Mouse (Mus musculus) neural tube, embryonic 15.5 days (tissue): ENCODE measurements around the gene Lrrc3c. TPM values are rescaled to one million over a fixed set of nuclear protein-coding genes. Genes with fewer than 3 reads are reported as not detected.

Experiments used
- ATAC-seq: fragments of 200-750 bp; cut with Nextera tagmentation; 2 replicates; pipeline ENCODE4 v1.8.0; 2017; ENCODE audit warnings: mild to moderate bottlenecking, moderate TSS enrichment, moderate library complexity; ENCODE audit not compliant: low FRiP score
- H3K27ac ChIP-seq: fragments of 300-500 bp; sonication (generic); replicated peaks from 2 replicates; pipeline ENCODE4 v1.5.1; 2015; ENCODE audit warnings: mild to moderate bottlenecking, inconsistent platforms
- H3K27me3 ChIP-seq: fragments of 300-500 bp; sonication (generic); replicated peaks from 2 replicates; pipeline ENCODE4 v1.6.1; 2015; ENCODE audit warnings: inconsistent platforms
- H3K36me3 ChIP-seq: fragments of 300-500 bp; sonication (generic); 2 replicates; pipeline ENCODE4 v1.6.1; 2015; ENCODE audit warnings: inconsistent platforms
- H3K4me1 ChIP-seq: fragments of 300-500 bp; sonication (generic); 2 replicates; pipeline ENCODE4 v1.6.1; 2015; ENCODE audit warnings: inconsistent platforms
- H3K4me2 ChIP-seq: fragments of 300-500 bp; sonication (generic); 2 replicates; pipeline ENCODE4 v1.6.1; 2015; ENCODE audit warnings: inconsistent platforms, mild to moderate bottlenecking, moderate library complexity
- H3K4me3 ChIP-seq: fragments of 300-500 bp; sonication (generic); replicated peaks from 2 replicates; pipeline ENCODE4 v1.5.1; 2015; ENCODE audit warnings: mild to moderate bottlenecking, inconsistent platforms
- H3K9ac ChIP-seq: fragments of 300-500 bp; sonication (generic); replicated peaks from 2 replicates; pipeline ENCODE4 v1.6.1; 2015; ENCODE audit warnings: mild to moderate bottlenecking, inconsistent platforms
- H3K9me3 ChIP-seq: fragments of 300-500 bp; sonication (generic); replicated peaks from 2 replicates; pipeline ENCODE4 v1.6.1; 2016; ENCODE audit warnings: inconsistent platforms
- WGBS: fragments of 180-500 bp; shearing (Covaris S2); methylation state at CpG from one replicate; pipeline ENCODE4 v1.1.7; 2015; ENCODE audit warnings: mixed read lengths; 5-methylcytosine and 5-hydroxymethylcytosine counted together
- polyA plus RNA-seq: library from polyadenylated mRNA; unstranded; fragments of >200 nt; fragmentation: Nextera tagmentation; extraction: Ambion mirVana; gene quantifications from 2 replicates; pipeline ENCODE4 v1.2.1, GENCODE M21; 2015

Gene Lrrc3c
- polyA plus RNA-seq = not detected in 2 replicates

DNA sequence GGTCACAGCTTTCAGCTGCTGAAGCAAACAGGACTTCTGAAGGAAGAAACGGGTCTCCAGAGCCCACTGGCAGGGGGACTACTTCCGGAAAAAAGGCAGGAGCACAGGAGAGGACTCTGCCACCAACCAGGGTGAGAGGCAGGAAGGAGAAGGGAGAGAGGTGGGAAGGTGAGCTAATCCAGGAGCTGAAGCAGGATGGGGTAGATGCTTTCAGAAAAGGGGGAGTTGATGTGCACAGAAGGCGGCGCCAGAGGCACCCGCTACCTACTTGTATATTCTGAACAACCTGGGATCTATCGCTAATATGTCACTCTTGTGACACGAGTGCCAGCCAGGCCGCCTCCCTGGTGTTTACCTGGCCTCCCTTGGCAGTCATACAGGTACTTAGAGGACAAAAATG lies at the start of gene Lrrc3c:
Gene Lrrc3c (plus strand): TSS at position 301 of the 400 bp plus-strand sequence.
- Histone ChIP-seq H3K9ac (no peak within 1 kb of the TSS), H3K4me2 (peak within 1 kb of the TSS; percentile 9; the same call in 1 of the 2 replicates)
- WGBS = 88% methylated on average over 8 of the region's 8 CpGs

DNA sequence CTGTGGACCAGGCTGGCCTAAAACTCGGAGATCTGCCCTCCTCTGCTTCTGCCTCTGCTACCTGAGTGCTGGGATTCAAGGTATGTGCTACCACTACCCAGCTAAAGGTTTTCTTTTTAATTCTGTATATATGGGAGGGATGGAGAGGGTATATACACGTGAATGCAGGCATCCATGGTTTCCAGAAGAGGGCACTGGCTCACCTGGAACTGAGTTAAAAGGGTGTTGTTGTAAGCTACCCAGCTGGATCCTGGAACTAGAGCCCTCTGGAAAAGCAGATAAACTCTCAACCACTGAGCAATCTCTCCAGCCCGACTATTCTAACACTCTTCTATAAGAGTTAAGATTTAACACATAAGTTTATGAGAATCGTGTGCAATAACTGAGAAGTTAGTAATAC lies 48.7 kb upstream of the Lrrc3c start:
- no peak overlapping the region for H3K9ac ChIP-seq
- H3K36me3 ChIP-seq = no peaks in the 10 kb centered on the region
- peaks cover 20% of the 10 kb centered on the region for H3K4me1 ChIP-seq
- H3K27ac ChIP-seq = no peak overlapping the region
- H3K27me3 ChIP-seq = peaks cover 53% of the 10 kb centered on the region
- no peak for ATAC-seq
- 69% methylated on average over 4 of the region's 4 CpGs for WGBS
- H3K4me2 ChIP-seq = no peak overlapping the region
- H3K4me3 ChIP-seq = no peak overlapping the region
- H3K9me3 ChIP-seq = no peaks in the 10 kb centered on the region

More for the DNA sequence above, at the start of gene Lrrc3c:
- Histone ChIP-seq H3K27ac (no peak within 1 kb of the TSS), H3K36me3 (no peaks in the 10 kb centered on the region), H3K4me1 (peaks cover 13% of the 10 kb centered on the region), H3K9me3 (no peaks in the 10 kb centered on the region), H3K4me3 (no peak within 1 kb of the TSS), H3K27me3 (peaks cover 25% of the 10 kb centered on the region)
- no peak for ATAC-seq

DNA sequence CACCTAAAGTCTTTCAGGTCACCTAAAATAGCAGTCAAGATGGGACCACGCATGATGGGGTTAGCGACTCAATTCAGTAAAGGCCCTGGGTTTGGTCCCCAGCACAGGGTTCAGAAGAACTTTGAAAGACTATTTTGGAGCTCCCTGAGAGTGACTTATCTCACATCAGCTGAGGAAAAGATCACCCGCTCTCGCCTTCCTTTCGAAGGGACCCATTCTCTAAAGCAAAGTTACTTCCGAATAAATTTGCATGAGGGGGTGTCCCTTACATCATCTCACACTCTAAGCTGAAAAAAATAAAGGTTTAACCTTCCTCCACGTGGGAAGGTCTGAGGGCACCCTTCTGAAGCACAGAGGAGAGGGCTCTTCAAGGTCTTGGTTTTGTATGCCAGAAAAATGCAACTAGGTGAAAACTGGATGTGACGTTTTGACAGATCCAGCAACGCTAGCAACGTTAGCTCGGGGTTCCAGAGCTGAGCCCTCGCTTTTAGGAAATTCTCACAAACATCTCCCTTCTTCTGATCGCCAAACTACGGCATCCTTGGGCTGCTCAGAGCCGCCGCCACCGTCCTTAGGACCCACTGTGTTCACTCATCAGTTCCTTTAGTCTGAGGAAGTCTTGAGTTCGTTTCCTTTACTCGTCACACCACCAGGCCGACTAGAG lies 47.6 kb upstream of the Lrrc3c start:
- no peaks in the 10 kb centered on the region for H3K36me3 ChIP-seq
- 0 out of 2 replicates have a peak overlapping the region, but pooled peaks have one; percentile 91 for H3K27ac ChIP-seq
- peak; percentile 4; the same call in 1 of the 2 replicates for ATAC-seq
- WGBS = 23% methylated on average over 20 of the region's 20 CpGs
- peak overlapping the region; percentile 71 for H3K4me2 ChIP-seq
- H3K4me1 ChIP-seq = peaks cover 17% of the 10 kb centered on the region
- H3K9me3 ChIP-seq = no peaks in the 10 kb centered on the region
- peak overlapping the region; percentile 48 for H3K9ac ChIP-seq
- H3K4me3 ChIP-seq = peak overlapping the region; percentile 61
- peaks cover 50% of the 10 kb centered on the region for H3K27me3 ChIP-seq

DNA sequence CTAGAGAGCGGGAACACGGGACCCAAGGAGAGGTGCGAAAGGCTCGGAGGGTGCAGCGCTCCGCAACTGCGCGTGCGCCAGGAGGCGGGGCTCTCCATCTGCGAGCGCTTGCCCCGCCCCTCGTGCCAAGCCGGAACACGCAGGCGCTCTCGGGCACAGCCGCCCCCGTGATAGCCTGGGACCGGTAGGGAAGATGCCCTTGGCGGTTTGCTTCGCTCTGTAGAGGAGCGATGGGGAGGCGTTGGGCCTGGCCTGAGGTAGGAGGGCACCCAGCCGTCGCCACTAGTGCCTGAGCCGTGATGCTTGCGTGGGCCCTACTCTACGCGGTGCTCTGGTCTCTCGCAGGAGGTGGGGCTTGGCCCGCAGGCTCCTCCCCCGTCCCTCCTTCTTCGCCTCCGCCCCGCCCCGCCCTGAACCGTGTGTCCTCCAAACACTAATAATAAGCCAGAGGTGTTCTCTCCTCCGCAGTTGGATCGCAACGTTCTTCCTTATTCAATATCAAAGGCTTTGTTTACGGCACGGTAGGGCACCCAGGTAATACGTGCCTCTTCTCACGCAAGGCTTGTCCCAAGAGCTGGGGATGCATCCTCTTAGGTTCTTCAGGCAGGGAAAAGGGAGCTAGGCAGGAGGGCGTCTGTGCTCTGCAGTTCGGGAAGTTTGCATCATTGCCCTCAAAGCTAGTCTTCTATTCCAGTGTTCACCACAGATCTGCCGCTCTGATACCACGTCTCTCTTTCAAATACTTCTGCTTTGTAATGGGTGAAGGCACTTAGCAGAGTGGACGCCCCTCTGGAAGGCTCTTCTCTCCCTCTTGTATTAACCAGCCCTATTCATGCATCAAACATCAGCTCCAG lies 46.9 kb upstream of the Lrrc3c start, which contains the start of gene Zpbp2:
Gene Zpbp2 (plus strand): TSS at position 123 of the 854 bp plus-strand sequence.
- no peaks in the 10 kb centered on the region for H3K9me3 ChIP-seq
- under 1% methylated on average over 51 of the region's 51 CpGs for WGBS
- peak within 1 kb of the TSS; percentile 71 for H3K4me2 ChIP-seq
- ATAC-seq = peak; percentile 97
- peak within 1 kb of the TSS; percentile 91 for H3K27ac ChIP-seq
- peaks cover 10% of the 10 kb centered on the region for H3K4me1 ChIP-seq
- H3K27me3 ChIP-seq = peaks cover 42% of the 10 kb centered on the region
- H3K9ac ChIP-seq = peak within 1 kb of the TSS; percentile 63
- H3K4me3 ChIP-seq = peak within 1 kb of the TSS; percentile 61
- no peaks in the 10 kb centered on the region for H3K36me3 ChIP-seq

DNA sequence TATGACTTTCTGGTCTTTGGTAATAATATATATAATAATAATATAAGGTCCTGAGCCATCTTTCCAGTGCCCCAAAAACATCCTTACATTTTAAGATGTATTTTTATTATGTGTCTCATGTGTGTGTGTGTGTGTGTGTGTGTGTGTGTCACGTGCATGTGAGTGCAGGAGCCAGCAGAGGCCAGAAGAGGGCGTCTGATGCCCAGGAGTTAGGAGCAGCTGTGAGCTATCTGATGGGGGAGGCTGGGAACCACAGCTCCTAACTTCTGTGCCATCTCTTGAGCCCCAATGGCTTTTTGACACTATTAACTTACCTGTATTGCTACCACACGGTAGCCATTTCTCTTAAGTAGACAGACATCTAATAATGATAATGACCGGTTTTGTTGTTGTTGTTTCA lies 44.1 kb upstream of the Lrrc3c start:
- WGBS = 93% methylated on average over 4 of the region's 4 CpGs
- Histone ChIP-seq H3K4me1 (peaks cover 10% of the 10 kb centered on the region), H3K36me3 (no peaks in the 10 kb centered on the region), H3K27ac (no peak overlapping the region), H3K4me2 (no peak overlapping the region), H3K9me3 (no peaks in the 10 kb centered on the region), H3K9ac (no peak overlapping the region), H3K4me3 (no peak overlapping the region), H3K27me3 (peaks cover 19% of the 10 kb centered on the region)
- no peak for ATAC-seq

DNA sequence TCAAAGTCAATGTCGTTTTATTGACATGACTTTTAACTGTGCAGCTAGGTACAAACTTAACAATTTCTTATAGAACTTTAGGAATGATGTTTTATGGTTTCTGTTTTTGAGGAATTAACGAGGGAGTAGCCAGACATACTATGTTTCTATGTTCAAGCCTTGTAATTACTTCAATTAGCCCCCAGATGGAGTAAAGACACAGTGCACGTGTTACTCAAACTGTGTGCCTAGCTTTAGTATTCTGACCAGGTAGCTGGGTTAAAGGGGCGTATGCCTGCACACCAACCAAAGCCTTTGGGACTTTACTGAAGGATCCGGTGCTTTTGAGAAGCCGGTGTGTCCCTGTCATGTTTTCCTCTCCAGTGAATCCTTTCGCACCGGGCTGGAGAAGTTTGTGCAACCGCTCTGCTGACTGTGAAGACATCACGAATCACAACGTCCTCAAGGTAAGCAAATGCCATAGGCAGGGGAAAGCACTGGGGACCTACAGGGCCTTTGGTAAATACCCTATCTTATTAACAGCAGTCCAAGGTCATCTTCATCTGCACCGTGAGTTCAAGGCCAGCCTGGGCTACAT lies 42.9 kb upstream of the Lrrc3c start:
- peaks cover 10% of the 10 kb centered on the region for H3K4me1 ChIP-seq
- H3K27me3 ChIP-seq = peaks cover 6% of the 10 kb centered on the region
- H3K27ac ChIP-seq = no peak overlapping the region
- H3K36me3 ChIP-seq = no peaks in the 10 kb centered on the region
- H3K4me2 ChIP-seq = no peak overlapping the region
- no peak for ATAC-seq
- H3K9me3 ChIP-seq = no peaks in the 10 kb centered on the region
- no peak overlapping the region for H3K9ac ChIP-seq
- no peak overlapping the region for H3K4me3 ChIP-seq
- 64% methylated on average over 12 of the region's 12 CpGs for WGBS

DNA sequence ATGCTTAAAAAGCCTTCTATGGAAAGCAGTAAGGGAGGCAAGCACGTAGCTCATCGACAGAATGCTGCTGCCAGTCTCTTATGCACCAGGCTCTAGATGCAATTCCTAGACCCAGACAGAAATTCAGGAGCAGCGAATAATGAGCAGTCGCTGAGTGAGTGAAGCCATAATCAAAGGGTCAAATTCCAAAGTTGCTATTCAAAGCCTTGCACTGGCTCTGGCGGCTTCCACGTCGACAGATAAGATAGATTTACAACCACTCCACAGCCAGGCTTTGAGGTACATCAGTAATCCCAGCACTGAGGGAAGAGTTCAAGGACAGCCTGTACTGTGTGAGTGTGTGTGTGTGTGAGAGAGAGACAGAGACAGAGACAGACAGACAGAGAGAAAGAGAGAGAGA lies 37.1 kb upstream of the Lrrc3c start:
- H3K27me3 ChIP-seq = 0 out of 2 replicates have a peak, but pooled peaks cover 3% of the 10 kb centered on the region
- no peak overlapping the region for H3K27ac ChIP-seq
- no peak for ATAC-seq
- no peak overlapping the region for H3K9ac ChIP-seq
- no peaks in the 10 kb centered on the region for H3K9me3 ChIP-seq
- no peaks in the 10 kb centered on the region for H3K36me3 ChIP-seq
- H3K4me2 ChIP-seq = no peak overlapping the region
- no peaks in the 10 kb centered on the region for H3K4me1 ChIP-seq
- WGBS = 29% methylated on average over 7 of the region's 7 CpGs
- no peak overlapping the region for H3K4me3 ChIP-seq

DNA sequence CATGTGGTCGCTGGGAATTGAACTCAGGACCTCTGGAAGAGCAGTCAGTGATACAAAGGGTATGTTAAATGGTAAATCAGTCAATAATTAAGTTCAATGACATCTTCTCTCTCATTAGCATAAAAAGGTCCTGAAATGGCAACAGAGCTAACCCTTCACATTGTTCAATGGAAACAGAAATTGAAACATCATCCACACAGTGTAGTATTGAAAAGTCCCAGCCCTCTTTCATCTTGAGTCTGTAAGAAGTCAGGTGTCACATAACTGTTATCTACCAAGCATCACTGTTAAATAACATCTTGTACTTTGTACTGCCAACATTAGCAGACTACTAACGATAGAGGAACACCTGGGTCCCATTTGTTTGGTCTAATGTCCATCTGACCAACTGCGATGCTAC lies 35.1 kb upstream of the Lrrc3c start:
- no peak for ATAC-seq
- 90% methylated on average over 3 of the region's 3 CpGs for WGBS

DNA sequence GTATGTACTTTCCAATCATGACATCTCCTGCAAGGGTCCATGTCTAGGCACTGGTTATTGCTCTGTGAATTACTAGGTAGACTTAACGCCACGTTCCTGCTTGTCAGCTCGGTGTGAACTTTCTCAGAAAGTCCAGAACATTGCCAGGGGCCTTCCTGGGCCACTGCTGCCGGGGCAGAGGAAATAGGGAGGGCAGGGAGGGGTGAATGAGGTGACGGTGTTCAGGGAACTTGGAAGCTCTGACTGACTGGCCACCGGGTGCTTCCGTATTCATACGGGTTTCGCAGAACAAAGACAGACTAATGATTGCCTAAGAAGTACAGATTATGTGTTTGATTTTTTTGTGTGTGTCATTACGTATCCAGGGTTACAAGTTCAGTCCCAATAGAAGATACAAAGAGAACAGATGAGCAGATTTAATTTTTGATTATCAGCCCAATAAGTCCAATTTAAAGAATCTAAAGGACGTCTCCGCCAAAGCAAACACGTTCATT lies 34.1 kb upstream of the Lrrc3c start:
- Histone ChIP-seq H3K9ac (no peak overlapping the region), H3K4me2 (no peak overlapping the region), H3K4me1 (no peaks in the 10 kb centered on the region), H3K27ac (no peak overlapping the region), H3K36me3 (no peaks in the 10 kb centered on the region), H3K9me3 (no peaks in the 10 kb centered on the region), H3K27me3 (no peaks in the 10 kb centered on the region), H3K4me3 (no peak overlapping the region)
- ATAC-seq = no peak
- 77% methylated on average over 13 of the region's 13 CpGs for WGBS

More for the DNA sequence above, 35.1 kb upstream of the Lrrc3c start:
- no peak overlapping the region for H3K27ac ChIP-seq
- no peak overlapping the region for H3K4me2 ChIP-seq
- H3K36me3 ChIP-seq = no peaks in the 10 kb centered on the region
- H3K4me1 ChIP-seq = no peaks in the 10 kb centered on the region
- H3K9me3 ChIP-seq = no peaks in the 10 kb centered on the region
- no peak overlapping the region for H3K4me3 ChIP-seq
- 0 out of 2 replicates have a peak, but pooled peaks cover 3% of the 10 kb centered on the region for H3K27me3 ChIP-seq
- H3K9ac ChIP-seq = no peak overlapping the region

DNA sequence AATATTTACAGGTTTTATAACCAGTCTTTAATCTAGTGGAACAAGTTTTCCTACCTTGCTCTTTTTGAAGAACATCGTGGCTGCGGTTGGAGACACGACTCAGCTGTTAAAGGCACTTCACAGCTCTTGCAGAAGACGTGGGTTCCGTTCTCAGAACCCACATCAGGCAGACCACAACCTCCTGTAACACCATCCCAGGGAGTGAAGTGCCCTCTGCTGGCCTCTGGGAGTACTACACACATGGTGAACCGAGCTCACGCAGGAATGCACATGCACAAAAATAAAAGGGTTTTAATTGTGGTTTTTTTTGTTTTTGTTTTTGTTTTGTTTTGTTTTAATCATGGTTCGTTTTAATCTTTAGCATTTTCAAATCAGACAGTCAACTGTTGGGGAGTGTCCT lies 29.8 kb upstream of the Lrrc3c start:
- Histone ChIP-seq H3K4me2 (no peak overlapping the region), H3K4me3 (no peak overlapping the region), H3K4me1 (no peaks in the 10 kb centered on the region), H3K27ac (no peak overlapping the region), H3K27me3 (no peaks in the 10 kb centered on the region), H3K36me3 (no peaks in the 10 kb centered on the region), H3K9ac (no peak overlapping the region), H3K9me3 (no peaks in the 10 kb centered on the region)
- 90% methylated on average over 8 of the region's 8 CpGs for WGBS
- no peak for ATAC-seq

DNA sequence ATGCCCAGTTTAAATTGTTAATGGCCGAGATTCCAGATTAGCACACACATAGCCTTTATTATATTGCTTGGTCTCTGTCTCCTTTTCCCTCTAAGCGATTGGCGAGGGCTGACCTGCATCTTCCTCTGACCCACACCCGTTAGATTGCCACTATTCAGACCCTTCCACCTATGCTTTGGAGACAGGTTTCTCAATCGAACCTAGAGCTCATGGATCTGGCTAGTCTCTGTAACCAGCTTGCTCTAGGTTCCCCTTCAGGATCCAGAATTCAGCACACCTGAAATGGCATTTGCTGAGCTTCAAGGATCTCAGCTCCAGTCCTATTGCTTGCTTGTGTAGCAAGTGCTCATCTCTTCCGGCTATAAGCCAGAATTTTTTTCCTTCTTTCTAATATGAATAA lies 28.6 kb upstream of the Lrrc3c start:
- H3K4me2 ChIP-seq = no peak overlapping the region
- 84% methylated on average over 6 of the region's 6 CpGs for WGBS
- no peak for ATAC-seq

More for the DNA sequence above, 28.6 kb upstream of the Lrrc3c start:
- no peak overlapping the region for H3K27ac ChIP-seq
- no peak overlapping the region for H3K9ac ChIP-seq
- H3K36me3 ChIP-seq = no peaks in the 10 kb centered on the region
- no peaks in the 10 kb centered on the region for H3K27me3 ChIP-seq
- H3K9me3 ChIP-seq = no peaks in the 10 kb centered on the region
- H3K4me3 ChIP-seq = no peak overlapping the region
- H3K4me1 ChIP-seq = no peaks in the 10 kb centered on the region
